Mouse (Mus musculus): Measurements from ENCODE around the gene Lrrc4c.

DNA sequence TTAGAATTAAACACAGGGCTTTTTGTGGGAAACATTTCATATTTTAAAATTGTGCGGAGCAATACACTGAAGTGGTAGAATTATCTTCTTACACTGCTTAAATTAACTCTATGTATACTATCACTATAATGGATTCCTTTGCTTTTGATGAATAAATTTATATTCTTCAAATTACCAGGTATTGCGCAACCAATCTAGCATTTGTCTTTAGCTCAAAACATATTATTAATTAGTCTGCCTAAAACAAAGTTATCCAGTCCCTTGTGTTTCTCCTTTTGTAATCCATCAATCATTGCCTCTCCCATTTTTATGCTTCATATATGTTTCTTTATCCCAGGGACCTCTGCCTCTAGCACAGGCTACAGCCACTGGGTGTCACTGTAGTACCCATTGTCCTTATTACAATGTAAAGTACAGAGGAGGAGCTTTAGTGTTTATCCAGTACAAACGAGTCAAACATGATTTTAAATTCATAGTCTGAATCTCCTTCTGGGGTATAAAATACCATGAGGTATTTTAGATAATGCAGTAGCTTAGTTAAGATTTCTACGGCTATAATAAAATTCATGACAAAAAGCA is 389.9 kb downstream of the Lrrc4c start:
- TF ChIP-seq CTCF (IDR thresholded peaks at IDR 0.05; ENCODE audit: extremely low read depth, insufficient read depth, low read length) (peak; percentile 22; the same call in 1 of the 2 replicates), POLR2A (IDR thresholded peaks at IDR 0.05; ENCODE audit: extremely low read depth, insufficient read depth, low read length) (no peak)
